Mouse (Mus musculus): ENCODE data around the gene Atp13a1.

The Atp13a1 gene

GRCm38 (mm10) chr8:69847167-69848065 lies 56.5 kb downstream of the Atp13a1 start:
- DNase-seq (ENCODE audit: extremely low read depth, insufficient read length, low spot score), result no peak

- DNase-seq (ENCODE audit: extremely low read depth, insufficient read length, low spot score), result peak; percentile 75
Observed at GRCm38 (mm10) chr8:69848951-69849350, 58.0 kb downstream of the Atp13a1 start.

- no peak for DNase-seq (ENCODE audit: extremely low read depth, insufficient read length, low spot score)
Observed at GRCm38 (mm10) chr8:69849899-69850298, 58.9 kb downstream of the Atp13a1 start.

- peak; percentile 26 for DNase-seq (ENCODE audit: extremely low read depth, insufficient read length, low spot score)
Observed at GRCm38 (mm10) chr8:69850926-69851506, 60.1 kb downstream of the Atp13a1 start.

GRCm38 (mm10) chr8:69853869-69854268 lies 62.9 kb downstream of the Atp13a1 start:
- no peak for DNase-seq (ENCODE audit: extremely low read depth, insufficient read length, low spot score)

Measured in 3134 (cell line).